Mouse (Mus musculus) kidney, adult 2 months (tissue): Measurements from ENCODE around the gene Mitf.

Experiments
- CTCF ChIP-seq: fragments of 200-500 bp; conservative IDR thresholded peaks from 2 replicates; pipeline ENCODE4 v1.5.1; 2011; ENCODE audit warnings: low read depth, mild to moderate bottlenecking, control low read depth, low read length, moderate library complexity, mixed read lengths; ENCODE audit not compliant: insufficient read depth, insufficient read length
- POLR2A ChIP-seq: fragments of 200-500 bp; IDR thresholded peaks from one replicate; pipeline ENCODE4 v1.6.1; 2011; ENCODE audit warnings: low read depth, low read length, control low read depth

GRCm38 (mm10) chr6:97929051-97929450 lies 122.2 kb downstream of the Mitf start:
- TF ChIP-seq CTCF (no peak), POLR2A (no peak)
